Mouse (Mus musculus) hindbrain, embryonic 10.5 days (tissue): ENCODE data around the gene Rrbp1. TPM values are rescaled to one million over a fixed set of nuclear protein-coding genes. Genes with fewer than 3 reads are reported as not detected.

Experiments used
- DNase-seq: peaks from one replicate; pipeline ENCODE4 v3.0.0-alpha.2; 2017; ENCODE audit warnings: low spot score
- H3K27ac ChIP-seq: fragments of 300-500 bp; sonication (generic); 2 replicates; pipeline ENCODE4 v1.5.1; 2016; ENCODE audit warnings: mild to moderate bottlenecking, moderate library complexity
- H3K27me3 ChIP-seq: fragments of 300-500 bp; sonication (generic); 2 replicates; pipeline ENCODE4 v1.6.1; 2016; ENCODE audit warnings: mild to moderate bottlenecking; ENCODE audit not compliant: poor library complexity, insufficient read depth, severe bottlenecking
- H3K36me3 ChIP-seq: fragments of 300-500 bp; sonication (generic); 2 replicates; pipeline ENCODE4 v1.6.1; 2016; ENCODE audit warnings: mild to moderate bottlenecking, moderate library complexity
- H3K4me1 ChIP-seq: fragments of 300-500 bp; sonication (generic); replicated peaks from 2 replicates; pipeline ENCODE4 v1.6.1; 2016; ENCODE audit warnings: mild to moderate bottlenecking
- H3K4me3 ChIP-seq: fragments of 300-500 bp; sonication (generic); 2 replicates; pipeline ENCODE4 v1.5.1; 2016; ENCODE audit warnings: mild to moderate bottlenecking, moderate library complexity
- H3K9me3 ChIP-seq: fragments of 300-500 bp; sonication (generic); 2 replicates; pipeline ENCODE4 v1.6.1; 2016; ENCODE audit warnings: mild to moderate bottlenecking, moderate library complexity
- WGBS: fragments of 180-500 bp; shearing (Covaris S2); methylation state at CpG from one replicate; pipeline ENCODE4 v1.1.7; 2016; 5-methylcytosine and 5-hydroxymethylcytosine counted together
- polyA plus RNA-seq: library from polyadenylated mRNA; unstranded; fragments of >200 nt; fragmentation: Nextera tagmentation; extraction: Ambion mirVana; gene quantifications from 2 replicates; pipeline ENCODE4 v1.2.1, GENCODE M21; 2016

Rrbp1 gene
- polyA plus RNA-seq = 41.0 and 58.0 TPM in 2 replicates

DNA sequence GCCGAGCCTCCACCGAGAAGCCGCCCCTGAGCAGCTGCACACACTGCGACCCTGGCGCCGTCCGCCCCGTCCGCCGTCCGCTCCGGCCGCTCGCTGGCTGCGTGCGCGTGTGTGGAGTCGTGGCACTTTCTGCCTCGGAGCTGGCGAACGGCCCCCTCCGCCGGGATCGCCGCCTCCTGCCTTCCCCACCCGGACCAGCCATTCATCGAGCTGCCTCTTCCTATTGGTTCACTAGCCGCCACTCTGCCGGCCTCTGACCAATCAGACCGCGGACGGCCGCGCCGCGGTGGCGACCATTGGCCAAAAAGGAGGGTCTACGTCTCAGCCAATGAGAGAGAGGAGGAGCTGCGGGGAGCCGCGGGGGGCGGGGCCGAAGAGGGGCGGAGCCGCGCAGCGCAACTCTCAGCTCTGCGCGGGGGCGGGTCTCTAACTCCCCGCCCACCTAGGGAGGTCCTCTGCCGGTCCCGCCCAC lies at the start of gene Rrbp1:
Gene Rrbp1 (minus strand): TSS at position 184 of the 472 bp plus-strand sequence.
- Histone ChIP-seq H3K27ac (peak within 1 kb of the TSS; percentile 94), H3K4me1 (peaks cover 35% of the 10 kb centered on the region), H3K9me3 (no peaks in the 10 kb centered on the region), H3K36me3 (no peaks in the 10 kb centered on the region), H3K4me3 (peak within 1 kb of the TSS; percentile 86), H3K27me3 (no peaks in the 10 kb centered on the region)
- peak; percentile 100 for DNase-seq
- WGBS = under 1% methylated on average over 52 of the region's 53 CpGs

GRCm38 (mm10) chr2:144057735-144058134 lies 46.7 kb upstream of the Rrbp1 start:
- no peaks in the 10 kb centered on the region for H3K9me3 ChIP-seq
- no peaks in the 10 kb centered on the region for H3K36me3 ChIP-seq
- no peak overlapping the region for H3K27ac ChIP-seq
- H3K27me3 ChIP-seq = no peaks in the 10 kb centered on the region
- H3K4me1 ChIP-seq = no peaks in the 10 kb centered on the region
- 84% methylated on average over 2 of the region's 2 CpGs for WGBS
- H3K4me3 ChIP-seq = no peak overlapping the region
- DNase-seq = no peak

- no peak for DNase-seq
- Histone ChIP-seq H3K27me3 (no peaks in the 10 kb centered on the region), H3K9me3 (no peaks in the 10 kb centered on the region), H3K4me1 (no peaks in the 10 kb centered on the region), H3K4me3 (no peak overlapping the region), H3K36me3 (no peaks in the 10 kb centered on the region), H3K27ac (no peak overlapping the region)
- 91% methylated on average over 8 of the region's 8 CpGs for WGBS
These were observed 41.5 kb upstream of the Rrbp1 start for GRCm38 (mm10) chr2:144052410-144053065.

GRCm38 (mm10) chr2:144050861-144051260 lies 39.8 kb upstream of the Rrbp1 start:
- H3K27ac ChIP-seq = no peak overlapping the region
- H3K4me1 ChIP-seq = peaks cover 11% of the 10 kb centered on the region; the same call in 1 of the 2 replicates
- no peaks in the 10 kb centered on the region for H3K9me3 ChIP-seq
- WGBS = 90% methylated on average over 6 of the region's 6 CpGs
- DNase-seq = no peak
- no peaks in the 10 kb centered on the region for H3K36me3 ChIP-seq
- H3K4me3 ChIP-seq = no peak overlapping the region
- H3K27me3 ChIP-seq = no peaks in the 10 kb centered on the region

GRCm38 (mm10) chr2:144050146-144050680 lies 39.1 kb upstream of the Rrbp1 start:
- Histone ChIP-seq H3K9me3 (no peaks in the 10 kb centered on the region), H3K4me3 (no peak overlapping the region), H3K36me3 (no peaks in the 10 kb centered on the region), H3K4me1 (peaks cover 11% of the 10 kb centered on the region; the same call in 1 of the 2 replicates), H3K27ac (no peak overlapping the region), H3K27me3 (no peaks in the 10 kb centered on the region)
- WGBS = 82% methylated on average over 8 of the region's 8 CpGs
- no peak for DNase-seq

GRCm38 (mm10) chr2:144046916-144047315 lies 35.9 kb upstream of the Rrbp1 start:
- no peak overlapping the region for H3K4me3 ChIP-seq

GRCm38 (mm10) chr2:144045756-144046560 lies 34.9 kb upstream of the Rrbp1 start:
- H3K36me3 ChIP-seq = no peaks in the 10 kb centered on the region
- H3K4me1 ChIP-seq = peaks cover 11% of the 10 kb centered on the region; the same call in 1 of the 2 replicates
- H3K27ac ChIP-seq = 0 out of 2 replicates have a peak overlapping the region, but pooled peaks have one; percentile 19
- H3K4me3 ChIP-seq = no peak overlapping the region
- no peaks in the 10 kb centered on the region for H3K27me3 ChIP-seq
- WGBS = 83% methylated on average over 5 of the region's 5 CpGs
- H3K9me3 ChIP-seq = peaks cover 9% of the 10 kb centered on the region; the same call in 1 of the 2 replicates
- DNase-seq = no peak

More at GRCm38 (mm10) chr2:144046916-144047315, 35.9 kb upstream of the Rrbp1 start:
- Histone ChIP-seq H3K9me3 (peaks cover 9% of the 10 kb centered on the region; the same call in 1 of the 2 replicates), H3K36me3 (no peaks in the 10 kb centered on the region), H3K27ac (peak overlapping the region; percentile 19; the same call in 1 of the 2 replicates), H3K4me1 (peaks cover 11% of the 10 kb centered on the region; the same call in 1 of the 2 replicates), H3K27me3 (no peaks in the 10 kb centered on the region)
- 78% methylated on average over 11 of the region's 11 CpGs for WGBS
- no peak for DNase-seq

GRCm38 (mm10) chr2:144044726-144045125 lies 33.7 kb upstream of the Rrbp1 start:
- DNase-seq = no peak
- H3K4me3 ChIP-seq = no peak overlapping the region
- H3K27me3 ChIP-seq = no peaks in the 10 kb centered on the region
- H3K27ac ChIP-seq = no peak overlapping the region
- H3K9me3 ChIP-seq = peaks cover 9% of the 10 kb centered on the region; the same call in 1 of the 2 replicates
- no peaks in the 10 kb centered on the region for H3K36me3 ChIP-seq
- H3K4me1 ChIP-seq = peaks cover 11% of the 10 kb centered on the region; the same call in 1 of the 2 replicates
- WGBS = 78% methylated on average over 6 of the region's 6 CpGs

GRCm38 (mm10) chr2:144032664-144033063 lies 21.6 kb upstream of the Rrbp1 start, which contains the start of gene Banf2:
Banf2 (plus strand) TSS chr2:144033059.
- Histone ChIP-seq H3K27ac (no peak within 1 kb of the TSS), H3K36me3 (no peaks in the 10 kb centered on the region), H3K27me3 (no peaks in the 10 kb centered on the region), H3K4me3 (no peak within 1 kb of the TSS), H3K9me3 (no peaks in the 10 kb centered on the region), H3K4me1 (no peaks in the 10 kb centered on the region)
- 88% methylated on average over 2 of the region's 2 CpGs for WGBS
- DNase-seq = no peak

DNA sequence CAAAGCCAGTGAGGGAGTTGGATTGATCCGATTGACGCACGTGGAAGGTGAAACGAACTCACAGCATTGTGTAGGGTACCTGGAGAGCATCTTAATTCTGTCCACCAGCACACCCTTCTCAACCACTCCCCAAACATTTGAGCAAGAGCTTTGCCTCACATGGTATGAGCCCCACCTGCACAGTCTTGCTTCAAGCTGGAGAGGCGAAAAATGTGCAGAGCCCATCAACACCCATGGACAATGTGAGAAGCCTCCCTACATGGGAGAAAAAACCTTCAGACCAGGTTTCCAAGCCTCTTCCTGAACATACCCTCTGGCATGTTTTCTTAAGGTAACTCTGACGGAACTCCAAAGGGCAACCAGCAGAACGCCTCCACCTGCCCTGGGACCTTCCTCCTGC lies 19.7 kb upstream of the Rrbp1 start:
- no peaks in the 10 kb centered on the region for H3K27me3 ChIP-seq
- no peak overlapping the region for H3K4me3 ChIP-seq
- no peaks in the 10 kb centered on the region for H3K36me3 ChIP-seq
- no peaks in the 10 kb centered on the region for H3K4me1 ChIP-seq
- H3K27ac ChIP-seq = no peak overlapping the region
- 86% methylated on average over 7 of the region's 7 CpGs for WGBS
- DNase-seq = no peak
- no peaks in the 10 kb centered on the region for H3K9me3 ChIP-seq

DNA sequence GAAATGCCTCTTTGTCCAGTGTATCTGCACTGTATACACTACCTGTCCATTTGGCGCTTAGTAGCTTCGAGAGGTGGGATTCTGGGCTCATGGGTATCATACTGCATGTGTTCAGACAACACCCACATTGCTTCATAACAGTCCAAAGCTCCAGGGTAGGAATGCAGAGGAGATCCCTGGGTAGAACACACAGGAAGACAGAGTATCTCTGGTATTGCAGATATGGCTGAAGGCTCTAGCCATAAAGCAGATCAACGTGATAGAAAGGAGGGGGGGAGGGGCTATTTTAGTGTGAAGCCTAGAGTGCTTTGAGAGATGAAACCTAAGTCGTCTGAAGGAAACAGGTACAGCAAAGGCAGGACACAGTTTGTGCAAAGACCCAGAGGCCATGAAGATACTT lies 15.4 kb upstream of the Rrbp1 start:
- DNase-seq = no peak
- Histone ChIP-seq H3K36me3 (no peaks in the 10 kb centered on the region), H3K27me3 (no peaks in the 10 kb centered on the region), H3K27ac (no peak overlapping the region), H3K4me3 (no peak overlapping the region), H3K9me3 (no peaks in the 10 kb centered on the region), H3K4me1 (no peaks in the 10 kb centered on the region)
- 83% methylated on average over 4 of the region's 4 CpGs for whole genome bisulfite sequencing

GRCm38 (mm10) chr2:144025361-144025760 lies 14.3 kb upstream of the Rrbp1 start:
- WGBS = 93% methylated on average over 9 of the region's 9 CpGs
- no peak for DNase-seq
- H3K4me1 ChIP-seq = no peaks in the 10 kb centered on the region

More at GRCm38 (mm10) chr2:144025361-144025760, 14.3 kb upstream of the Rrbp1 start:
- no peak overlapping the region for H3K4me3 ChIP-seq
- no peaks in the 10 kb centered on the region for H3K36me3 ChIP-seq
- no peak overlapping the region for H3K27ac ChIP-seq
- no peaks in the 10 kb centered on the region for H3K9me3 ChIP-seq
- no peaks in the 10 kb centered on the region for H3K27me3 ChIP-seq
